Mouse (Mus musculus) G1E (cell line): ENCODE results near the gene Dao.

Experiments used
- CTCF ChIP-seq: IDR thresholded peaks from 2 replicates; pipeline ENCODE4 v1.5.1; 2012; ENCODE audit warnings: low read depth, low read length, inconsistent platforms, mixed read lengths
- GATA1 ChIP-seq: IDR thresholded peaks from 2 replicates; pipeline ENCODE4 v1.6.1; 2012; ENCODE audit warnings: borderline replicate concordance, low read length, inconsistent platforms, mixed read lengths
- GATA2 ChIP-seq: IDR thresholded peaks from 2 replicates; pipeline ENCODE4 v1.6.1; 2012; ENCODE audit warnings: low read depth, low read length, inconsistent platforms, borderline replicate concordance
- POLR2AphosphoS5 ChIP-seq: IDR thresholded peaks from 2 replicates; pipeline ENCODE4 v1.6.1; 2012; ENCODE audit warnings: low read depth, low read length, inconsistent platforms; ENCODE audit not compliant: insufficient replicate concordance
- TAL1 ChIP-seq: conservative IDR thresholded peaks from 2 replicates; pipeline ENCODE4 v1.6.1; 2012; ENCODE audit warnings: low read depth, low read length, inconsistent platforms, mixed read lengths

DNA sequence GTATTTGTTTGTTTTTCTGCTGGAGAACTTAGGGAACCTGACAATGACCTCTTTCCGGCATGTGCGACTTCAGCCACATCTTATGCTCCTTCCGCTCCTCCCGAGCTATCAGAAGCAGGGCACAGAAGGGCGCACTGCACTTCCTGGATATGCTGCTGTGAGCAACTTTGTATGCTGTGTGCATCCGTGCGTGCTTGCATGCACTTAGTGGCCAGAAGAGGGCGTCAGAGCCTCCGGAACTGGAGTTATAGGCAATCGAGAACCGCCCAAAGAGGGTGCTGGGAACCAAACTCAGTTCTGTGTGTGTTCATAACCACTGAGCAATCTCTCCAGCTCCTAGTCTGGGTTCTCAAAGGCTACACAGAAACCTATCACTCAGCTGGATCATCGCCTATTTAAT is 27.1 kb downstream of the Dao start:
- TF ChIP-seq CTCF (no peak), GATA1 (no peak), POLR2AphosphoS5 (no peak), TAL1 (no peak), GATA2 (no peak)
